Mouse (Mus musculus) Patski (cell line): Measurements from ENCODE around the gene B4galt1. TPM values are rescaled to one million over a fixed set of nuclear protein-coding genes. Genes with fewer than 3 reads are reported as not detected.

Experiments used
- ATAC-seq: fragments of 100-300 bp; one replicate; pipeline ENCODE4 v1.8.0; 2021
- CTCF ChIA-PET: fragments of 350-600 bp; sonication (Branson Sonifier 250); formaldehyde crosslinking; loops from one replicate; lab custom pipeline; 2022; ENCODE audit warnings: inconsistent platforms; lab: Charles Lee
- POLR2A ChIA-PET: fragments of 350-600 bp; sonication (Branson Sonifier 250); formaldehyde crosslinking; loops from one replicate; lab custom pipeline; 2022; ENCODE audit warnings: antibody characterized with exemption, inconsistent platforms; lab: Charles Lee
- DNase-seq: peaks from one replicate; pipeline ENCODE4 v3.0.0-alpha.2; 2011; ENCODE audit warnings: low read depth, low spot score
- H3K27me3 ChIP-seq: fragments of 371-371 bp; one replicate; pipeline ENCODE4 v1.5.1; 2021
- CTCF ChIP-seq: fragments of 100-300 bp; IDR thresholded peaks from one replicate; pipeline ENCODE4 v1.5.1; 2021
- in situ Hi-C: fragments of 300-500 bp; cut with MboI; formaldehyde crosslinking; loops from 3 replicates; pipeline ENCODE4 v1.11.1; 2018; ENCODE audit warnings: low pct_unique_long_range_greater_than_20kb, mixed read lengths
- polyA plus RNA-seq: library from polyadenylated mRNA; unstranded; gene quantifications from one replicate; pipeline ENCODE4 v1.2.3, GENCODE M21; 2021

The B4galt1 gene
- polyA plus RNA-seq, 1 experiment from 2014 or later: 32.1 TPM

DNA sequence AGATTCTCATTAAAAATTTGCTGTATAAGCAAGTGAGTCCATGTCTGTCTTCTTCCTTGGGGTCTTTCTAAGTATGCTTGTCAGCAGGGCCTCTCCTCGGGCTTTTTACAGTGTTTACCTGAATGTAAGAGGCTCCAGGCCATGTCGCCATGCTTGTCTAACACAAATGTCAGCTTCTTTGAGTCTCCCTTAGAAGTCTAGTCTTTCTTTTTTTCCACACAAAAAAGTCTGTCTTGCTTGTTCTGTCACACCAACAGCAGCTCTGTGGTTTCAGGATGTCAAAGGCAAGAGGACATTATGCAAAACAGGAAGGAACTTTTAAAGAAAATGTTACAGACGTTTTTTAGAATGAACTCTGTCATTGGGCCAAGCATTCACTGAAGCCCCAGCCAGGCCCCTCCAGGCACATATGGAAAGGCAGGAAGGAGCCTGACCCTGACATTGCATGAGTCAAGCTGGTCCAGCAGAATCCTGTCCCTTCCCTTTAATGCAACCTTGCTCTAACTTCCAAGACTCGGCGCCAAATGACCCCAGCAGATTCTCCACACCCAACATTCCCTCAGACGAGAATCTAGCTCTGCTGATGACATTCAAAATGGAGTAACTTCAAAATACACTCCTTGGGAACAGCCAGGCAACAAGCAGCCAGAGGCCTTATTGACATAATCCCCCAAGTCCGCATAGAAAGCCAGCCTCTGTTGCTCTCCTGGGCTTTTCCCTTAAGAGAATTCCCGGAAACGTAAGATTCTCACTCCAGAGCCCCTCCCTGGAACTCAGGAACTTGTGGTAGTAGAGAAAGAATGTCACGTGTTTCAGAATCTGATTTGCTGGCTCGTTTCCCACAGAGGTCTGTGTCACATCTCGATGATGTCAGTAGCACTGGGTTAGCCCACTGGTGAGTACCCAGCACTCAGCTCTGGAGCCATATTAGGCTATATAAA lies 8.7 kb downstream of the B4galt1 start:
- no peak for DNase-seq
- POLR2A ChIA-PET: no interaction called here
- CTCF ChIA-PET: no interaction called here
- in situ Hi-C loops: no loop called here
- peak; percentile 62 for ATAC-seq
- no peak for TF ChIP-seq CTCF
- H3K27me3 ChIP-seq: no peaks in the 10 kb centered on the region

DNA sequence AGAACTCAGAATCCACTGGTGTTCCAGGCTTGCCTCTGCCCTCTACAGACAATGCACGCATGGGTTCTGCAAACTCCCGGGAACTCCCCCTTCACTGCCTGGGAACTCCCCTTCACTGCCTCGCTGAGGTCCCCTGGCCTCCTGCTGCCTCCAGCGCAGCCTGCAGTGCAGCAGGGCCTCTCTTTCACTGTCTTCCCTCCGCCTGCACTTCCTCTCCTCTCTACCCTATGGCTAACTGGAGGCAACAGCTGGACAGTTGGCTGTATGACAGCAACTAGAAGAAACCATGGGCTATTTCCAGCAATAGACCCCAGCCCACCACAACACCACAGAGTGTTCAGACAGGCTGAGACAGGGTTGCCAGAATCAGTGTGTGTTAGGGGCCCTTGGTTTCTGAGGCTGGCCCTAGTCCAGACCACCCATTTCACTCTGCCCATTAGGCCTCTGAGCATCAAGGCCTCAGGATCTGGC lies 9.5 kb downstream of the B4galt1 start:
- DNase-seq: no peak
- TF ChIP-seq CTCF: no peak
- in situ Hi-C loops: no loop called here
- H3K27me3 ChIP-seq: no peaks in the 10 kb centered on the region
- ChIA-PET CTCF (interaction anchor here (1.4 kb wide), 1 partner anchor 57 kb away, joined by 4 read pairs; no protein-coding TSS in a partner anchor), POLR2A (no interaction called here)
- ATAC-seq: no peak

DNA sequence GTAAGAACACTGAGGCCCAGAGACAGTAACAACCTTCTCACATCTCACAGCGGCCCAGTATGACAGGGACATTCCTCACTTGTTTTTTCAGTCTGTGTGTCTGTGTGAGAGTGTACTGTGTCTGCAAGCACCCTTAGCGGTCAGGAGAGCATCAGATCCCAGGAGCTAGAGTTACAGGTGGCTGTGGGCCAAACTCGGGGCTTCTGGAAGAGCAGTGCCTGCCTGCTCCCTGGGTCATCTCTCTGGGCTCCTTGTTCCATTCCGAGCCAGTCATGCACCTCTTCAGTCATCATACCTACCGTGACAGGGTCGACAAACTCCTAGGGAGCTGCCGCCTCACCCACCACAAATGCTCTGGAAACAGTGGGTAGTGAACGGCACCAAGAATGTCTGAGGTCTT lies 10.1 kb downstream of the B4galt1 start:
- POLR2A ChIA-PET: interaction anchor here (0.6 kb wide), 1 partner anchor 24 kb away, joined by 5 read pairs; no protein-coding TSS in a partner anchor
- H3K27me3 ChIP-seq: no peaks in the 10 kb centered on the region
- ATAC-seq: no peak
- TF ChIP-seq CTCF: no peak
- in situ Hi-C loops: no loop called here
- no peak for DNase-seq
- CTCF ChIA-PET: interaction anchor here (1.4 kb wide), 1 partner anchor 56 kb away, joined by 4 read pairs; no protein-coding TSS in a partner anchor

DNA sequence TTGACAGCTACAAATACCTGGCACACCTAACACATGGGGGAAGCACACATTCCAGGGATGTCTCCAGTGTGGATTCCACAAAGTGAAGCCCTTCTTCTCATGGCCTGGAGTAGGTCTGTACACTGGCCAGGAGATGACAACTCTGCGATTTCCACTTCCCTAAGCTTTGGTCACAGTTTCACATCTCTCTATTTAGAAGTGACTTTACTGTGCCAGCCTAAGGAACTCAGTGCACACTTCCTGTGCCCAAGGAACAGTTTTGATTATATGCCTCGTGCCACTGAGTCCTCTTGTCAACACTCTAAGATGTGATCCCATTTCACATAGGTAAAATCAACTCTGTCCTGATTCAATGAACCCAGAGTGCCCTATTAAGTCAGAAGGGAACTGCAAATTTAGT lies 13.4 kb downstream of the B4galt1 start:
- no peak for TF ChIP-seq CTCF
- ChIA-PET CTCF (interaction anchor here (1.3 kb wide), 1 partner anchor 66 kb away, joined by 3 read pairs; no protein-coding TSS in a partner anchor), POLR2A (no interaction called here)
- ATAC-seq (no peak), DNase-seq (no peak)
- no peaks in the 10 kb centered on the region for H3K27me3 ChIP-seq
- in situ Hi-C loops: no loop called here

DNA sequence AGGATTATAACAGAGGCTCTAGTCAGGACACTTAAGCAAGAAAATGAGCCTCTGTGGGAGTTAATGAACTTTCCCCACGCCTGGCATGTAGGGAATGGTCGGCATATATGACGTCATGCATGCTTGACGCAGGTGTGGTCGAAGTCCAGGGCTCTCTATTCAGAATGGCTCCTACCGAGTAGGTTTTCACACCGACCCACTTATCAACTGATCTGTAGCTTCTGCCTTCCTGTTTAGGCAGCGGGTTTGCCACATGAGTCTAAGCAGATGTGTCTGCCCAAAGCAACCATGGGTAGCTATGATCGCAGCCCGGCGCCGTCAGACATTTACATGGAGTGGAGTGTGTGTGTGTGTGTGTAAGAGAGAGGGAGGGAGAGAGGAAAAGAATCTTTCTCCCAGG lies 14.6 kb downstream of the B4galt1 start:
- ChIA-PET POLR2A (no interaction called here), CTCF (interaction anchor here (1.0 kb wide), 1 partner anchor 66 kb away, joined by 3 read pairs; no protein-coding TSS in a partner anchor)
- in situ Hi-C loops: no loop called here

DNA sequence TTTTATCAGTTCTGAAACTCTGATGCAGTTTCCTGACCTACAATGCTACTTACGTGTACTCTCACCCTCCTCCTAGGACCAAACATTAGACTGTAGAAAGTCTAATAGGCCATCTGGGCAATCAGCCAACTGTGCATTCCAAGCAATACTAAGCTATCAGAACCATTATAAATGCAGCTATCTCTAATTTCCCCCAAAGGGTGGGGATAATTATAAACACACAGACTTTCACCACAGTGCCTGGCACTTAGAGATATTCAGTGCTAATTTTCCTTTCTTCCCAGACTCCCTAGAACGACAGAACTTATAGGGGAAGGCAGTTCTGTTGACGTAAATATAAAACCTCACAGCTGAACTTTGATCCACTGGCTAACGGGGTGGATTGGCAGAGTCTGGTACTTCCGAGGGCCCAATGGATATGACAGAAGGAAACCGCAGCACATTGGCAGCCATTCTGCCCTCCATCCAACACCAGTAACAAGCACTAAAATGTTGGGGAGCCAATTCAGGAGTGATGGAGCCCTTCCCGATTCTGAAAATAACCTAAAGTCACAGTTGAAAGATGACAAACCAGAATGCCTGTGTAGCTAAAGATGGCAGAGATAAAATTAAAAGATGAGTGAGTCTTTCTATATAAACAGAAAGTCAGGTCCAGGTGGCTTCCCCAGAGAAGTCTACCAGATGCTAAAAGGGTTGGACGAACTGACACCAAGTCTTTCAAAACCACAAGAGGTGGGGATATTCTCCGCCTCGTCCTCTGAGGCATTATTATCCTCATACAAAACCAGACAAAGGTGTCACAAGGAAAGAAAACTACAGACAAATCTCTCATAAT lies 16.1 kb downstream of the B4galt1 start:
- ATAC-seq (peak; percentile 35), DNase-seq (no peak)
- CTCF ChIA-PET: no interaction called here
- in situ Hi-C loops: no loop called here
- POLR2A ChIA-PET: no interaction called here
- H3K27me3 ChIP-seq: no peaks in the 10 kb centered on the region
- TF ChIP-seq CTCF: no peak

More for the DNA sequence above, 14.6 kb downstream of the B4galt1 start:
- DNase-seq: no peak
- H3K27me3 ChIP-seq: no peaks in the 10 kb centered on the region
- ATAC-seq: no peak
- no peak for TF ChIP-seq CTCF

DNA sequence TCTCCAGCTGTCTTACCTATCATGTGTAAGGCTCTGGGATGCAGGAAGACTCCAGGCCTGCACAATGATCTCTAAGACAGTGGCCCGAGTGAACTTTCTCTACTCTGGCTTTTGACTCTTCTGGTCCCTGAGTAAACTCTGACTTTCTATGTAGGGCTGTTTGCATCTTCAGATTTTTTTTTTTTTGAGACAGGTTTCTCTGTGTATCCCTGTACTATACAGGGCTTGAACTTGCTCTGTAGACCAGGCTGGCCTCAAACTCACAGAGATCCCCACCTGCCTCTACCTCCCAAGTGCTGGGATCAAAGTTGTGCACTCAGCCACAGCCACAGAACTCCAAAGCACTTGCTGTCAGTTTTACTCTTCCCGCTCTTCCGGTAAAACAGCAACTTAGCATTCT lies 16.8 kb downstream of the B4galt1 start:
- DNase-seq (no peak), ATAC-seq (no peak)
- POLR2A ChIA-PET: no interaction called here
- TF ChIP-seq CTCF: no peak
- CTCF ChIA-PET: no interaction called here
- in situ Hi-C loops: no loop called here
- no peaks in the 10 kb centered on the region for H3K27me3 ChIP-seq

DNA sequence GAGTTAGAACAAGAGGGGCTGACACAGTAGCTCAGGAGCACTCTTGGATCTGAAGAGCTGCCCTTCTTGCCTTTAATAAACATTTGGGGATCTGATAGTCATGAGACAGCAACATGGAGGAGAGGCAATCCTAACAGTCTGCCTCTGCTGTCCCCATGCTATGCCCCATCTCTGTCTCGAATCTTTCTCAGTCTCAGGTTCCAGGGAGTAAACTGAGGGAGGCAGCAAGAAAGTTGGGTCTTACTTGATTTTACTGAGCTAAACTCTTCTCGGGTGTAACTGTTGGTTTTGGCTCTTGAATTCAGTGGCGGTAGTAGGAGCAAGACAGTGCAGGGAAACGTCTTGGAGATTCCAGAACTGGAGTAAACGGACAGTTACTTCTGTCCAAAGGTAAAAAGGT lies 18.9 kb downstream of the B4galt1 start:
- no peaks in the 10 kb centered on the region for H3K27me3 ChIP-seq
- no peak for ATAC-seq
- CTCF ChIA-PET: no interaction called here
- POLR2A ChIA-PET: no interaction called here
- TF ChIP-seq CTCF: no peak
- in situ Hi-C loops: no loop called here
- no peak for DNase-seq

DNA sequence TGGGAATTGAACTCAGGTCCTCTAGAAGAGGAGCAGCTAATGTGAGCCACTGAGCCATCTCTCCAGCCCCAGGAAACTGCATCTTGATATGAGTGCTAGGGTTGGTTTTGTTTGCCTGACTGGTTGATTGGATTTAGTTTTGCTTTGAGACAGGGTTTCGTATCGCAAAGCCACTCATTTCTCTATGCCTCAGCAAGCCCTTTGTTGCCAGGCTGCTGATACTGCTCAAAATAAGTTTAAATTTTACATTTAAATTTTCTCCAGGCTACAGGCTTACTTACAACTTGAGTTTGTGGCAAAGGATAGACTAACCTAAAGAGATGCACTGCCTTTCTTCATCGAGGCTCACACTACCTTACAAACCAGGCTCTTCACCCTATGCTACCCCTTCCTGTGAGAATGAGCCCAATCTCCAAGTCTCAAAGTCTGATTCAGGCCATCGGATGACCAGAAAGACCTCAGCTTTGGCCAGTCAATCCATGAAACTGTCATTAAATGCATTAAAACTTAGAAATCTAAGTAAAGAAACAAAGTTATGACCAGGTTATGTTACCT lies 19.5 kb downstream of the B4galt1 start:
- no peak for ATAC-seq
- CTCF ChIA-PET: no interaction called here
- no peak for DNase-seq
- H3K27me3 ChIP-seq: no peaks in the 10 kb centered on the region
- POLR2A ChIA-PET: no interaction called here
- TF ChIP-seq CTCF: no peak
- in situ Hi-C loops: no loop called here
